Mouse (Mus musculus): Measurements from ENCODE around the gene Patj. TPM values are rescaled to one million over a fixed set of nuclear protein-coding genes. Genes with fewer than 3 reads are reported as not detected.

The Patj gene
- total RNA-seq (2023), result 100 to 1,000 TPM; 151 to 186 TPM

GRCm38 (mm10) chr4:98395690-98396437, at the start of gene Patj:
Patj (plus strand) TSS chr4:98395785.

GRCm38 (mm10) chr4:98382716-98383424, 12.7 kb upstream of the Patj start, which contains the start of gene Tm2d1:
Tm2d1 (minus strand) TSS chr4:98383306.

GRCm38 (mm10) chr4:98726590-98727237, 331.1 kb downstream of the Patj start, which contains the start of gene L1td1:
L1td1 (plus strand) TSS chr4:98726734.

Other genes with a start within 250 kb of the Patj start
- gene Tm2d1, start 12.5 kb upstream of the Patj start, total RNA-seq (2023), result 10 to 100 TPM; 18.6 to 23.2 TPM